Mouse (Mus musculus): ENCODE measurements around the gene Myl7.
"Not testable (repeated sequence)": the region's sequence is repeated elsewhere in the genome, so short reads cannot be mapped to it uniquely, and the experiment has no call there.

The Myl7 gene

DNA sequence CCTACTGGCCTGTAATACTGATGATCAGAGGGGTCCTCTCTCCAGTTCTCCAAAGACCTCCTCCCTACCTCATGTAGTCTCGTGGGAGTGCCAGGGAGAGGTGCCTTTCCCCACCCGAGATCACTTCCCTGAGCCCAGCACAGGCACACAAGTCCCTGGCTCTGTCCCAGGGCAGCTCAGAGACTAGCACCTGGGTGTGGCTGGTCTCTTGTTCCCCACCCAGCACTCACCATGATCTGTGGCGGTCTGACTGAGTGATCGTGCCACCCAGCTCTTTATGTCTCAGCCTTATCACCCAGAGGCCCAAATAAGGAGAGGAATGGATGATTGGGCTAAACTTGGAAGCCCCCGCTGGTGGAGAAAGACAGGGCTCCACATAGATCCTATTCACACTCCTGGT lies at the start of gene Myl7:
TSS of gene Myl7 (minus strand) at position 252 of the 400 bp plus-strand sequence.
- no peak for DNase-seq (ENCODE audit: low read depth in 2 of 2, low spot score in 2 of 2)

DNA sequence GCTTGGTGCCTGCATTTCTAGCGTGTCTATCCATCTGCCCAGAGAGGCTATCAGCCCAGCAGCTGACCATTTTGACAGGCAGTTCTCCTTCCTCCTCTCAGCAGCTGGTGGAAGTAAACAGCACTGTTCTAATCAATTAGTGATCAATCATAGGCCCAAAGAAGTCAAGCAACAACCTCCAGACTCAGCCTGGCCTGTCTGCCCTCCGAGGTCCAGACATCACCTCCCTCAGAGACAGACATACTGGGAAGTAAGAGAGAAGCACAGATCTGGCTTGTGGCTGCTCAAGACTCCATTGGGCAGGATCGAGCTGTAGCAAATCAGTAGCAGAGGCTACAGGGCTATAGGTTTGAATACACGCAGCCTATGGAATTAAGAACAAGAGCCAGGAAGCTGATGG lies 49.2 kb upstream of the Myl7 start:
- DNase-seq (ENCODE audit: low read depth in 2 of 2, low spot score in 2 of 2): no peak

DNA sequence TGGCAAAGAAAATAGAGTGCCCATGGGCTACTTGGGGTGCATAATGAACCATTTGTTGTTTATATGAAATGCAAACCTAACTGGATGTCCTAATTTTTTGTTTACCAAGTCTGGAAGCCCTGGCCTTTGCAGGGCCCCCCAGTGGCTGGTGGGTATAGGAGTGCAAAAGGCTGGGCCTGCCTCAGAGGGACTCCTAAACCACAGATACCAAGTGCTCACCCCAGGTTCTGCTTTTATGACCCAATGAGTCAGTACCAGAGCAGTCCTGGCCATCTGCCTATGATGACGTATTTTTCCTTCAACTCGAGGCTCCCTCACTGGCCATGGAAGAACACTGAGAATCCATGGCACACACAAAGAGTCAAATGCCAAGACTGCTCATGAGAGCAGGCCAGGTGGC lies 46.5 kb upstream of the Myl7 start:
- no peak for DNase-seq (ENCODE audit: low read depth in 2 of 2, low spot score in 2 of 2)

DNA sequence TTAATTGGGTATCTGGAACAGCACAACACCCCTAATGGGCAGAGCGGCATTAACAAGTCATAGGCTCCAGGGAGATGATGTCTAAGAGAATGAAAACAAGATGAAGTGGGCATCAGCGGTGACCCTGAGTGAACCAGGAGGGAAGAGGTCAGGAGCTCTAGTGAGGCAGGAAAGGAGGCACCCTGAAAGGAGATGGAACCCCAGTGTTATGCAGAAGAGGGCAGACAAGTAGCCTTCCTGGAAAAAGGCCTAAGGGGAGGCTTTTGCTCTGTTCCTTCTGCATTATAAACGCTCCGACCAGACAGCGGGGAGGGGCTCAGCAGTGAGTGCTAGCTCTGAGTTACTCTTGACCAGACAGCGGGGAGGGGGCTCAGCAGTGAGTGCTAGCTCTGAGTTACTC lies 44.4 kb upstream of the Myl7 start:
- no peak for DNase-seq (ENCODE audit: low read depth in 2 of 2, low spot score in 2 of 2)

DNA sequence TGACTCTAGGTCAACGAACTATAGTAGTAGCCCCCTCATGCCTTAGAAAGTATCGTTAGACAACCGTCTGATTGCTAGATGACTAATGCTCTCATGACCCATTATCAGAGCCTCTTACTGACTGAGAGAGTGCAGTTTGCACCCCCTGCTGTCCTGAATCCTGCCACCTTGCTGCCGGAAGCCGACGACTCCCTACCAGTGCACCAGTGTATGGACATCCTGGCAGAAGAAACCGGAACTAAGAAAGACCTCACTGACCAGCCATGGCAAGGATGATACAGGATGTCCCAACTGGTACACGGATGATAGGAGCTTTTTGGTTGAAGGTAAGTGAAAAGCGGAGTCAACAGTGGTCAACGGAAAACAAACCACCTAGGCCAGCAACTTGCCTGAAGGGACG lies 35.9 kb upstream of the Myl7 start:
- not testable (repeated sequence) for DNase-seq (ENCODE audit: low read depth in 2 of 2, low spot score in 2 of 2)

DNA sequence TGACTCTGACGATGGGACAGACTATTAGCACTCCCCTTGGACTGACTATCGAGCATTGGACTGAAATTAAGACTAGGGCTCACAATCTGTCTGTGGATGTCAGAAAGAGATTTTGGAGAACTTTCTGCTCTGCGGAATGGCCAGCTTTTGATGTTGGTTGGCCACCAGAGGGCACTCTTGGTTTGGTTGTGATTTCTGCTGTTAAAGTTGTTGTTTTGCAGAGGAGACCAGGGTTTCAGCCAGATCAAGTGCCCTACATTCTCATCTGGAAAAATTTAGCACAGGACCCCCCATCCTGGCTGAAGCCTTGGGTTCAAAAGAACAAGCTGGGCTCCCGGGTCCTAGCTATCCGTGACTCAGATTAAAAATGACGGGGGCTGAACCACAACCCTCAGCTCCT lies 33.4 kb upstream of the Myl7 start:
- not testable (repeated sequence) for DNase-seq (ENCODE audit: low read depth in 2 of 2, low spot score in 2 of 2)

DNA sequence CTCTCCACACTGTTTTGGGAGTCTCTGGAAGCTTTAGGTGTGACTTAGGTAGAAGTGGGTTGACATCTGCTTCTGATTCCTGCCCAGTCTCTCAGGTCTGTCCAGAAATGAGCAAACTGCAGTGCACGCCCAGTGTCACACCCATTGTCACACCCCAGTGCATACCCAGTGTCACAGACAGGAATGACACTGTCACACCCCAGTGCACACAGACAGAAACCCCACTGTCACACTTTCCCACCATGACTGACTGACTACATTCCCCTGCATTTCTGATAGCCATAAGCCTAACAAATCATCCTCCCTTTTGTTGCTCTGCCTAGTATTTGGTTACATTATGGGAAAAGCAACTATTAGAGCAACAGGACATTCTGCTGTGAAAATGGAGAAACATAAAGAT lies 32.0 kb upstream of the Myl7 start:
- no peak for DNase-seq (ENCODE audit: low read depth in 2 of 2, low spot score in 2 of 2)

DNA sequence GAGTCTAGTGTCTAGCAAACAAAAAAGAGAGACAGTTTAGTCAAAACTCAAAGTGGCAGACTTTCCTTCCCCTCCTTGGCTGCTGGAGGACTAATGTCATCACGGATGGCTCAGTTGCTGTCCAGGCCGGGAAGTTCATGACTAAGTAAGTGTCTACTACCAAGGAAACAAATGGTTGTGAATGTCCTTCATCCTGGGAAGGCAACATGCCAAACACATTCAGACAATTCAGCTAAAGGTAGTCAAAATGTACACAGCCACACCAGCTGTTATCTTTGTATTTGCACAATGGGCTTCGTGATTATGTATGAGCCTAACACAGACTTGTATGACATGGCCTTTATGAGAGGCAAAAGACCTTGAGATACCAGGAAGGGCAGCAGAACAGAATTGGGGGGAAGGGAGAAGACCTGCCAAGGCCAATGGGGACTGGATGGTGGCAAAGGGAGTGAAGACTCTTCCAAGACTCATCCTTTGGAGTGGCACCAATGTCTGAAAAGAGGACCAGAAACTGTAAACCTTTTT lies 28.2 kb upstream of the Myl7 start:
- DNase-seq (ENCODE audit: low read depth in 2 of 2, low spot score in 2 of 2): no peak

DNA sequence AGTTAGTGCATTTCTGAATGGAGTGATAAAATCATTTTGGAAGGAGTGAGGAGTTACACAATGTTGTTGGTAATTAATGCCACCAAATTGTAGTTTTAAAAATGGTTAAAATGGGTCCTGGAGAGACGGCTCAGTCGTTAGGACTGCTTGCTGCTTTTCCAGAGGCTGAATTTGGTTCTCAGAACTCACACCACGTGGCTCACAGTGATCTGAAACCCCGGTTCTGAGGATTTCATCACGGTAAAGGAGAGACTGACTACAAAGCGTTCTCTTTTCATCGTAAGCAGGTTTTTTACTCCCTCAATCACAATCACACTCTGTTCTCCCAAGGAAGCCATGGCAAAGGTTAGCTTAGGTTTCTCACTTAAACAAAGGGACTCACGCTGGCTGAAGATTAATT lies 26.1 kb upstream of the Myl7 start:
- DNase-seq (ENCODE audit: low read depth in 2 of 2, low spot score in 2 of 2): no peak

DNA sequence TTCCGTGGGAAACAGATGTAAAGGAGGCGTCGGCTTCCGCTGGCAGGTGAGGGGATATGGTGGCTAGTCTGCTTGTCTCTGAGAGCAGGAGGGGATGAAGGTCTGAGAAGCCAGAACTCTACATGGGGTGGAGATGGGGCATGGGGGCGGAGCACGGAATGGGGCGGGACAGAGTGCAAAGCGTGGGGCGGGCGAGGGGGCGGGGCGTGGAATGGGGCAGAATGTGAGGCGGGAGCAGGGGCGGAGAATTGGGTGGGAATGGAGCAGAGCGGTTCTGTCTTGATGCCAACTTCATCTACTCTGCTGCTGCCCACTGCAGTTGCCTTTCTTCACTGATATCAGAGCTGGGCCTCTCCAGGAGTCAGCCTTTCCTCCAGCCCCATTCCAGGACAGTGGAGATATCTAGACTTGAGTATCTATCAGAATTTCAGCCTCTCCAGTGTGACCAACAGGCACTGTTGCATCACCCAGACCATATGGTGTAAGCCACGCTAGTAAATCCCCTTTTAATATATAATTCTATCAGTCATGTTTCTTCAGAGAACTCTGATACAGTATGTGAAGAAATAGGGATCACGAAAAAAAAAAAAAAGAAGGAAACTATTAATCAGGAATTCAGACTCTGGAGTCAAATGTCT lies 21.9 kb upstream of the Myl7 start:
- peak in 1 of 2 experiments; percentile 4 for DNase-seq (ENCODE audit: low read depth in 2 of 2, low spot score in 2 of 2)

DNA sequence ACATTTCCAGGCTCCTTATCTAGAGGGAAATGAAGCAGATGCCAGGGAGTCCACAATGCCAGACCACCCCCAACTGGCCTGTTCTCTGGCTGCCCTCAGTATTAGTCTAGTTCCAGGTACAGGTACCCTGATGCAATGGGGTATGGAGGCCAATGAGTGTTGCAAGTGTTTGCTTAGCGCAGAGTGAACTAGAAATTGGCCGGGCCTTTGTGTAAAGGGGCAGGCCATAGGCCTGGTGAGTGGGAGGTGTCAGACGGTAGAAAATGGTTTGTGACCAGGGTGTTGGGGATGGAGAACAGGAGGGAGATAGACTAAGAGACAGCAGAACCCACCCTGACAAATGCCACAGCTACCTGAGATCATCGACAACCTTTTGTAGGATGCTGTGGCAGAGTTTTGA lies 21.0 kb upstream of the Myl7 start:
- DNase-seq (ENCODE audit: low read depth in 2 of 2, low spot score in 2 of 2): no peak

DNA sequence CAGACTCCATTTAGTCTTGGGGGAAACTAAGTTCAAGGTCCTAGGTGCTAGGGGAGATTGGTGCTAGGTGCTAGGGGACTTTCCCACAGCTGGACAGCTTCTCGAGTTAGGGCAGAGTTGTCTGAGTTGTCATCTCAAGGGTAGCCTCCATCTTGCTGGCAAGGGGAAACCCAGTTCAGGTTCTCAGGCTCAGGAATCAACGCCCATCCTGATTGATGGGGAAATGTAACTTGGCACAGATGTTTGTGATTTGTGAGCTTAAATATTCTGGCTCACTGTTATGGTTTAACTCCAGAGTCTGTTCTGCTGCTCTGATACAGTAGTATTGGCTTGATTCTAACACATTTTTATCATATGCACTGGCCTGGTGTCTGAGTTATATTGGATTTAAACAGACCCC lies 19.5 kb upstream of the Myl7 start:
- DNase-seq (ENCODE audit: low read depth in 2 of 2, low spot score in 2 of 2): no peak

DNA sequence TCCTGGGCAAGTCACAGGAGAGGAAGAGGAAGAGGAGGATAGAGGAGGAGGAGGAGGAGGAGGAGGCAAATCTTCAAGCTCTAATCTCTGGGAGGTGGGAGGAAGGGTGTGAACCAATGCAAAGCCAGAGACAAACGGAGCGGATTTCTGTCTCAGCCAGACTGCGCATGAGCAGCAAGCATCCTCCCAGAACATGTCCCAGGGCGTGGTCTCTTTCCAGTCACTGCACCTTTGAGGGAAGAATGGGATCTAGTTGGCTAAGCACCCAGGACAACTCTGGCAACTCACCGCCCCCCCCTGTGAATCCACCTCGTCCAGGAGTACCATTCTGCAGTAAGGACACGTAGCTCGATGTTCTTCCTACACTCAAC lies 17.6 kb upstream of the Myl7 start:
- no peak for DNase-seq (ENCODE audit: low read depth in 2 of 2, low spot score in 2 of 2)

DNA sequence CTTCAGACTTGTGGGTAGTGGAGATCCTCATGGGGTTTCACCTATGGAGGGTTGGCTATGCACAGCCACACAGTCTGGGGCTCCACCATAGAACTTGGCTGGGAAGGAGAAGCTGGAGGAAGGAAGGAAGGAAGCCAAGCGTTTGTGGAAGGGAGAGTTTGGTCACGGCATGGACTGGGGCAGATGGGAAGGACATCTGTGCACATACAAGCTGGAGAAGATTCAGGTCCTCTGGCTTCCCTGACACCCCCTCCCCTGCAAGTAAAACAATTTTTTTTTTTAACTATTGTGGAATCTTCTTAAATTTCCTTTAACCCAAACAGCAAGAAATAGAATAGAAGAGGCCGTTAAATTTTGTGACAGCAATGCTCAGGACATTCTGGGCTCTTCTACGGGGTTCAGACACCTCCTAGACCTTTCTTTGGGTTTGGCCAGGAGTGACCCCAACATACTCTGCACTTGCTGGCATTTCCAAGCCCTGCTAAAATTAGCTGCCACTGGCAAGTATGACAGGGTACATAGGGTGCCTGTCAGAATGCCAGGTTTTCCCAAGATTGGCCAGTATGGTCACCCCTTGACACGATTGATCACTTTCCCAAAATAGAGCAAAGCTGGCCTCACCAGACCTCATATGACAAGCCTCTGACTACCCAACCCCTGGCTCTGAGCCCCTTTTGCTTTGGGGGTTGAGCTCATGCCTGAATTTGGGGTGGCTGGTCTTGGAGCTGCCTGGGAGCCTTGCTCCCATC lies 17.0 kb upstream of the Myl7 start:
- DNase-seq (ENCODE audit: low read depth in 2 of 2, low spot score in 2 of 2): no peak

DNA sequence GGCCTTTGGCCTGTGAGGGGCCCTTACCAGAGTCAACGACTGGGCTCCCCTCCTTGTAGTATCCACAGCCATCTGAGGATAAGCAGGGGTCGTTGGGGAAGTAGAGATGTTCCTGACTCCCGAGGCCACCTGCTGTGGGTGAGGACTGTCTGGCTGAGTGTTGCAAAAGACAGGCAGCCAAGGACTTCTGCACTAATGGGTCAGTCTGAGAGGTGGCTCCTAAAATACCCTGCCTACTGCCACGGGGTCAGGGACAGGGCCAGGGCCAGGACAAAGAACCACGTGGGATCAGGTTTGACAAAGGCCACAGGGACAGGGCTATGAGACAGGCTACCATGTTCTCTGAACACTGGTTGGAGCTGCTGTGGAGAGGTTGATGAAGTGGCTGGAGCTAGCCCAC lies 16.4 kb upstream of the Myl7 start:
- no peak for DNase-seq (ENCODE audit: low read depth in 2 of 2, low spot score in 2 of 2)

DNA sequence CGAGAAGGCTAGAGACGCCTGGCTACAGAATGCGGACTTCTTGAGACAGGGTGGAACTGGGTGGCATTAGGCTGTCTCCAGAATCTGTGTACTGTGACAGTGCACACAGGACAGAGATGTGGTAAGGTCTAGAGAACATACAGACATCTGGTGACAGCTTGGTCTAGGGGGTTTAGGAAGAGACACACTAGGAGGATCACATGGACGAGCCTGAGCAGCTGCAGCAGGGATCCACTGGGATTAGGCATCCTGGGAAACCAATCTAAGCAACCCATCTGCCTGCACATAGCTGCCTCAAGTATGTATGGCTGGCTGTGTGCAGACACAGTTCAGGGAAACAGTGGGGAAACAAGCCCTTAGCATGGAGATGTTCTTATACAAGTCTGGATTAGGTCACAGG lies 15.4 kb upstream of the Myl7 start:
- DNase-seq (ENCODE audit: low read depth in 2 of 2, low spot score in 2 of 2): no peak

DNA sequence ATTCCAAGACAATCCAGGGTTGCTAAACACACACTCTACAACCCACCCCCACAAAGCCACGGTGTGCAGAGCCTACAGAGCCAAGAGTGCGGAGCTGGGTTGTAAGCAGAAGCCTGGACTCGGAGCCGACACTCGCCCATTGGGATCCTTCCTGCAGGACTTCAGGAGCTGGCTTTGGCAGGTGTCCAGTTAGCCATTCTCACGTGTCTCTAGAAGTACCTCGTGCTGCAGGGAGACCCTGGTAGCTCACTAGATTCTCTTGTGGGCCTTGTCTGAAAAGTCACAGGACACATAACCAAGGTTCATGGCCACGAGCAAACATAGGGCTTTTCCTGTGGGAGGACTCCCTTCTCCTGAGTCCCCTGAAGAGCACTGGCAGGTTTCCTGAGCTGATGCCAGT lies 14.7 kb upstream of the Myl7 start:
- no peak for DNase-seq (ENCODE audit: low read depth in 2 of 2, low spot score in 2 of 2)

DNA sequence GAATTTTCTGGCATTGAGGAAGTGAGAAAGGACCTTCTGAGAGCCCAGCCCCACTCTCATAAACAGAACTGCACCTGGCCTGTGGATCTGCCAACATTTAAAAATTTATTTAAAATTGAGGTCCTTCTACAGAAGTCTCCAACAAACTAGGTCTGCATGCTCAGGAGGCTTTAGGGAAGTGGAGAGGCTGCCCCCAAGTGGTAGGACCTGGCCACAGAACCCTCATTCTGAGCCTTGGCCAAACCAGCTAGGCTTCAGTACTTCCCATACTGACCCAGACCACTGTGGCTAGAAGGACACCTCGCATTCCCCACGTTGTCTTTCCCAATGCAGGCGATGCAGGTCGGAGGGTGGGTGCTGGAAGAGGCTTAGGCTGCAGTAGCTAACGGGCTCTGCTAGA lies 14.1 kb upstream of the Myl7 start:
- DNase-seq (ENCODE audit: low read depth in 2 of 2, low spot score in 2 of 2): no peak

DNA sequence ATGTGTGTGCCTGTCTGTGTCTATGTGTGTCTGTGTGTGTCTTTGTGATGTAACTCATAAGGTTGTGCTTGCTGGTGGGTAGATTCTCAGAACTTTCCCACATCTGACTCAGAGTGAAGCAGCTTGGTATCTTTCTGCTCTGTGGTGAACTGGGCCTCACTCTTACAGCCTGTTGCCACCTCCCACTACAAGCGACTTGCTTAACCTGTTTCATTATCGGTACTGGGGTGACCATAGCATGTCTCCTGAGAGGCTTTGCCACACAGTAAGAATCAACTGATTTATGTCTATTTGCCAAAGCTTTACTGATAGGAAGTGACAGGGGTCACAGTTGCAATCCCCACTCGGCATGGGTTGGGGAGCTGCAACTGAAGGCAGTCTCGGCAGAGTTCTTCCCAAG lies 10.1 kb upstream of the Myl7 start:
- DNase-seq (ENCODE audit: low read depth in 2 of 2, low spot score in 2 of 2): no peak

DNA sequence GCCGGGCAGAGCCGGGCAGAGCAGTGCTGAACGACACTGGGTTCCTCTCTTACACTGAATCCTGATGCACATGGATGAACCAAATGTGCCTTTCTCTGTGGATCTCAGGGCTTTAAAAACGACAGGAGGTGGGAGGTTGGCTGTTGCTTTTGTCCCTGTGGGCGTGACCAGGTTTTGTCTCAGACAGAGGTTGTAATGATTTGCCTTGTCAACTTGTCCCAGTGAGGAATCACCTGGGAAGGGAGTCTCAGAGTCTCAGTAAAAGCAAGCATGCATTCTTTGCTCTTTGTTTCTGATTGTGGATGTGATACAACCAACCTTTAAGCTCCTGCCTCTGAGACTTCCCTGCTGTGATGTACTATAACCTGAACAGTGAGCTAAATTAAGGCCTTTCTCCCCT lies 8.5 kb upstream of the Myl7 start:
- no peak for DNase-seq (ENCODE audit: low read depth in 2 of 2, low spot score in 2 of 2)

DNA sequence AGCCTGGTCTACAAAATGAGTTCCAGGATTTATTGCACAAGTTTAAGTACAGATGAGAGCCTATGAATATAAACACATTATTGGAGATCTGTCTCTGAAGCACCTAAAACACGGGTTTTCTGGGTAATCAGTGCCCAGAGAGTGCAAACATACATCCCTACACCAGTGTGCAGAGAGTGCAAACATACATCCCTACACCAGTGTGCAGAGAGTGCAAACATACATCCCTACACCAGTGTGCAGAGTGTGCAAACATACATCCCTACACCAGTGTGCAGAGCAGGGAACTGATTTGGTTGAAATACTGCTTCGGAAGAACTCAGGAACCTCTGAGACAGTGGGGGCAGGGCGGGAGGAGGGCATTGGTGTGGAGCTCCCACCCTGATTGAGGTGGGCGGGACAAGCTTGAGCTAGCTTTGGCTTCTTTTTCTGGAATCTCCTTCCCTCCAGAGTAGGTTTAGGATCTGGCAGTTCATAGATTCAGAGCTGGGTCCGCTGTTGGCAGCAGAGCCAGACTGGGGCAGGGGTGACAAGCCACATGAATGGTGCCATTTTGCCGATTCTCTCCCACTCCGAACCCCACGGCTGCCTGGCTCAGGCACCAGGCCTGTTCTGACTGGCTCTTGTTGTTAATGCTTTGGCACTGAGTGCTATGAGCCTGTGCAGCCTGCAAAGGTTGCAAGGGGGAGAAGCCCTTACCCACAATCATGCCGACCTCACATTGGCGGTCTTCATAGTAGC lies 7.4 kb upstream of the Myl7 start:
- DNase-seq (ENCODE audit: low read depth in 2 of 2, low spot score in 2 of 2): no peak

DNA sequence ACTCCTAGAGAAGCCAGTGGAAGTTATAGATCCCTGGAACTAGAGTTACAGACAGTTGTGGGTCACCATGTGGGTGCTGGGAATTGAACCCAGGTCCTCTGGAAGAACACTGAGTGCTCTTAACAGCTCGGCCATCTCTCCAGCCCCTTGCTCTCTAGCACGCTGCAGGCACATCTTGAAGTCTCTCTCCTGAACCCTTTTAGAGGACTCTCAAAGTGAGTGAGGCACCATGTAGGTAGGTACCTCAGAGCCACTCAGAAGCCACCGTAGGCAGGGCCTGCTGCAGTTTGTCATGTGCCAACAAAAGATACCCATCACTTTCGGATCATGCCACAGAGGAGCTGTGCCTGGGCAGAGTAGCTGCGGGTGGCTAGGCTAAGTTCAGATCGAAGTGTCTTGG lies 6.3 kb upstream of the Myl7 start:
- DNase-seq (ENCODE audit: low read depth in 2 of 2, low spot score in 2 of 2): no peak

Measured in CD8-positive naive resting alpha-beta T cell, adult 2 months (primary cell).